Mouse (Mus musculus) ES-E14 (cell line): ENCODE measurements at regions not wholly inside any gene's neighbourhood (a gene's known extent, or its start where the extent isn't known, plus 50 kb on each side); places are given as distances from the start of the nearest gene placed in this dataset.

Experiments
- DNase-seq: peaks from one replicate; pipeline ENCODE4 v3.0.0-alpha.2; 2013; ENCODE audit warnings: low read depth, low spot score
- H3K27ac ChIP-seq: 2 replicates; pipeline ENCODE4 v1.5.1; 2012; ENCODE audit warnings: low read depth, mild to moderate bottlenecking, low read length, moderate library complexity, mixed read lengths; ENCODE audit not compliant: poor library complexity, insufficient read depth, severe bottlenecking
- H3K36me3 ChIP-seq: 2 replicates; pipeline ENCODE4 v1.6.1; 2012; ENCODE audit warnings: mild to moderate bottlenecking, low read length, moderate library complexity, mixed read lengths; ENCODE audit not compliant: control insufficient read depth, poor library complexity, insufficient read depth, severe bottlenecking
- H3K4me1 ChIP-seq, 2 experiments: fragments of 150-350 bp in 1 of 2; sonication (generic) in 1 of 2; 2 replicates each; pipeline ENCODE4 v1.6.1; 2012; ENCODE audit warnings: low read length in 2 of 2, mild to moderate bottlenecking in 1 of 2, mixed read lengths in 1 of 2; ENCODE audit not compliant: control insufficient read depth in 2 of 2, insufficient read depth in 2 of 2, poor library complexity in 1 of 2
- H3K4me3 ChIP-seq, 2 experiments: fragments of 150-350 bp in 1 of 2; sonication (generic) in 1 of 2; 2 replicates each; pipeline ENCODE4 v1.5.1; 2012; ENCODE audit warnings: low read length in 2 of 2, low read depth in 1 of 2, mild to moderate bottlenecking in 1 of 2, mixed read lengths in 1 of 2; ENCODE audit not compliant: insufficient read depth in 1 of 2, poor library complexity in 1 of 2, severe bottlenecking in 1 of 2
- H3K9ac ChIP-seq: 2 replicates; pipeline ENCODE4 v1.6.1; 2012; ENCODE audit warnings: low read depth, mild to moderate bottlenecking, low read length, mixed read lengths; ENCODE audit not compliant: poor library complexity, insufficient read depth, severe bottlenecking
- H3K9me3 ChIP-seq: fragments of 150-350 bp; sonication (generic); 2 replicates; pipeline ENCODE4 v1.6.1; 2012; ENCODE audit warnings: low read depth, mild to moderate bottlenecking, low read length; ENCODE audit not compliant: control insufficient read depth, insufficient read depth
- CHD2 ChIP-seq: IDR thresholded peaks from 2 replicates; pipeline ENCODE4 v1.6.1; 2014; ENCODE audit warnings: mild to moderate bottlenecking, low read depth, low read length, inconsistent platforms
- HCFC1 ChIP-seq: IDR thresholded peaks from 2 replicates; pipeline ENCODE4 v1.6.1; 2012; ENCODE audit warnings: low read length, inconsistent platforms, borderline replicate concordance; ENCODE audit not compliant: insufficient read depth
- MAFK ChIP-seq: IDR thresholded peaks from 2 replicates; pipeline ENCODE4 v1.6.1; 2014; ENCODE audit warnings: mild to moderate bottlenecking, low read depth, low read length, inconsistent platforms; ENCODE audit not compliant: insufficient read depth
- ZC3H11A ChIP-seq: IDR thresholded peaks from 2 replicates; pipeline ENCODE4 v1.6.1; 2012; ENCODE audit warnings: low read depth, mild to moderate bottlenecking, inconsistent platforms, low read length, borderline replicate concordance
- ZNF384 ChIP-seq: IDR thresholded peaks from 2 replicates; pipeline ENCODE4 v1.6.1; 2012; ENCODE audit warnings: low read depth, low read length, inconsistent platforms
- in situ Hi-C, 2 experiments: fragments of 600-800 bp; cut with MboI; formaldehyde crosslinking; loops; one replicate each; pipeline ENCODE4 v1.15.1; 2025; ENCODE audit warnings: low sequenced_read_pairs in 2 of 2, inconsistent platforms in 1 of 2; ENCODE audit not compliant: unreplicated experiment in 2 of 2

- no peaks in the 10 kb centered on the region for H3K9me3 ChIP-seq
- TF ChIP-seq ZNF384 (no peak), CHD2 (no peak), ZC3H11A (no peak), HCFC1 (no peak), MAFK (no peak)
- no peak for DNase-seq
- no peak overlapping the region for H3K4me3 ChIP-seq
- in situ Hi-C loops: no loop called here
- H3K9ac ChIP-seq: no peak overlapping the region
- H3K27ac ChIP-seq: no peak overlapping the region
- no peaks in the 10 kb centered on the region for H3K36me3 ChIP-seq
- H3K4me1 ChIP-seq: no peaks in the 10 kb centered on the region
Observed at GRCm38 (mm10) chr13:35243946-35244345, 217.1 kb upstream of the Eci2 start.

GRCm38 (mm10) chr13:35257386-35257785 lies 230.5 kb upstream of the Eci2 start:
- no peak for TF ChIP-seq CHD2
- no peak for TF ChIP-seq ZC3H11A
- no peak for TF ChIP-seq MAFK
- no peak for TF ChIP-seq ZNF384
- TF ChIP-seq HCFC1: no peak
- no peaks in the 10 kb centered on the region for H3K9me3 ChIP-seq
- no peak overlapping the region for H3K9ac ChIP-seq
- H3K27ac ChIP-seq: no peak overlapping the region
- no peak overlapping the region for H3K4me3 ChIP-seq
- DNase-seq: no peak
- H3K4me1 ChIP-seq: no peaks in the 10 kb centered on the region
- H3K36me3 ChIP-seq: no peaks in the 10 kb centered on the region
- in situ Hi-C loops: no loop called here

- in situ Hi-C loops: no loop called here
- Histone ChIP-seq H3K4me3 (no peak overlapping the region), H3K9ac (no peak overlapping the region), H3K4me1 (no peaks in the 10 kb centered on the region), H3K36me3 (no peaks in the 10 kb centered on the region), H3K27ac (no peak overlapping the region), H3K9me3 (no peaks in the 10 kb centered on the region)
- DNase-seq: no peak
- TF ChIP-seq CHD2 (no peak), ZNF384 (no peak), HCFC1 (no peak), ZC3H11A (no peak), MAFK (no peak)
Observed at GRCm38 (mm10) chr13:35258720-35259119, 231.8 kb upstream of the Eci2 start.

- Histone ChIP-seq H3K4me3 (no peak overlapping the region), H3K27ac (no peak overlapping the region), H3K9ac (no peak overlapping the region), H3K36me3 (no peaks in the 10 kb centered on the region), H3K4me1 (no peaks in the 10 kb centered on the region), H3K9me3 (no peaks in the 10 kb centered on the region)
- TF ChIP-seq HCFC1 (no peak), CHD2 (no peak), MAFK (no peak), ZNF384 (no peak), ZC3H11A (no peak)
- no peak for DNase-seq
- in situ Hi-C loops: no loop called here
Observed at GRCm38 (mm10) chr13:35283959-35284358, 257.1 kb upstream of the Eci2 start.

GRCm38 (mm10) chr13:35302088-35302487 lies 275.2 kb upstream of the Eci2 start:
- in situ Hi-C loops: no loop called here
- Histone ChIP-seq H3K27ac (no peak overlapping the region), H3K36me3 (no peaks in the 10 kb centered on the region), H3K9ac (no peak overlapping the region), H3K4me3 (no peak overlapping the region), H3K9me3 (no peaks in the 10 kb centered on the region), H3K4me1 (no peaks in the 10 kb centered on the region)
- no peak for DNase-seq
- TF ChIP-seq CHD2 (no peak), MAFK (no peak), ZNF384 (no peak), HCFC1 (no peak), ZC3H11A (no peak)
